Mouse (Mus musculus): ENCODE data around the gene Aunip. TPM values are rescaled to one million over a fixed set of nuclear protein-coding genes. Genes with fewer than 3 reads are reported as not detected.

Gene Aunip
- polyA plus RNA-seq (2012; ENCODE audit: insufficient read depth, insufficient read length, low replicate concordance, missing spikeins), result not detected in 2 replicates

- TF ChIP-seq POLR2A (IDR thresholded peaks at IDR 0.05; ENCODE audit: insufficient read depth, low read depth, low read length) (0 out of 2 replicates have a peak, but pooled peaks have one; percentile 29), CTCF (IDR thresholded peaks at IDR 0.05; ENCODE audit: insufficient read depth, low read depth, low read length) (no peak; the same call in 1 of the 2 replicates)
- Histone ChIP-seq H3K27ac (ENCODE audit: insufficient read depth, low read depth, low read length) (no peak within 1 kb of the TSS; the same call in 1 of the 2 replicates), H3K4me1 (ENCODE audit: control insufficient read depth, insufficient read depth, low read length) (peaks cover 16% of the 10 kb centered on the region; the same call in 1 of the 2 replicates), H3K4me3 (ENCODE audit: insufficient read depth, low read depth, low read length) (peak within 1 kb of the TSS; percentile 34)
- WGBS, result under 1% methylated on average over 42 of the region's 42 CpGs
Measured at GRCm38 (mm10) chr4:134510845-134511411, at the start of gene Aunip. TSS of gene Aunip (plus strand) at chr4:134510999.

GRCm38 (mm10) chr4:134461252-134461651 is 49.5 kb upstream of the Aunip start:
- H3K4me3 ChIP-seq (ENCODE audit: insufficient read depth, low read depth, low read length), result no peak overlapping the region
- TF ChIP-seq CTCF (IDR thresholded peaks at IDR 0.05; ENCODE audit: insufficient read depth, low read depth, low read length), result no peak
- TF ChIP-seq POLR2A (IDR thresholded peaks at IDR 0.05; ENCODE audit: insufficient read depth, low read depth, low read length), result no peak
- WGBS, result 90% methylated on average over 5 of the region's 5 CpGs

DNA sequence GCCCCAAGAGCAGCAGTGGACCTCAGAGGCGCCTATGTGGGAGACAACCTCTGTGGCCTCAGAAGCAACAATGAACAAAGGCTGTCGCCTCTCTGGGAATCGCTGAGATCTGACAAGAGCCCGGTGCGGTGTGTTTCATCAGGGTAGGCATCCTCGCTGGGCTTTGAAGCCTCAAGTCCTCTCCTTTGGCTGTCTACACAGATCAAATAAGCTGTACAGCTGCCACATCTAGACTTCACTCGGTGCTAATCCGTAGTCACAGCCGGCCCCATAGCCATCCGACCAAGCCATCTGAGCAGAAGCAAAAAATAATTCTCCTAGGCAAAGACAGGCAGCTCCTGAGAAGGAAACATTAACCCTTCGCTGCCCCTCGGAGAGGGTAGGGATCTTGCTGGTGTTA is 45.0 kb upstream of the Aunip start:
- TF ChIP-seq CTCF (IDR thresholded peaks at IDR 0.05; ENCODE audit: insufficient read depth, low read depth, low read length), result no peak
- TF ChIP-seq POLR2A (IDR thresholded peaks at IDR 0.05; ENCODE audit: insufficient read depth, low read depth, low read length), result no peak
- Histone ChIP-seq H3K27ac (ENCODE audit: insufficient read depth, low read depth, low read length) (no peak overlapping the region), H3K4me3 (ENCODE audit: insufficient read depth, low read depth, low read length) (no peak overlapping the region), H3K4me1 (ENCODE audit: control insufficient read depth, insufficient read depth, low read length) (peaks cover 14% of the 10 kb centered on the region)
- 50% methylated on average over 12 of the region's 12 CpGs for WGBS

More at GRCm38 (mm10) chr4:134461252-134461651, 49.5 kb upstream of the Aunip start:
- H3K27ac ChIP-seq (ENCODE audit: insufficient read depth, low read depth, low read length), result no peak overlapping the region
- peaks cover 6% of the 10 kb centered on the region for H3K4me1 ChIP-seq (ENCODE audit: control insufficient read depth, insufficient read depth, low read length)

GRCm38 (mm10) chr4:134466381-134467262 is 44.2 kb upstream of the Aunip start:
- 53% methylated on average over 11 of the region's 11 CpGs for WGBS
- TF ChIP-seq CTCF (IDR thresholded peaks at IDR 0.05; ENCODE audit: insufficient read depth, low read depth, low read length) (no peak), POLR2A (IDR thresholded peaks at IDR 0.05; ENCODE audit: insufficient read depth, low read depth, low read length) (no peak)

DNA sequence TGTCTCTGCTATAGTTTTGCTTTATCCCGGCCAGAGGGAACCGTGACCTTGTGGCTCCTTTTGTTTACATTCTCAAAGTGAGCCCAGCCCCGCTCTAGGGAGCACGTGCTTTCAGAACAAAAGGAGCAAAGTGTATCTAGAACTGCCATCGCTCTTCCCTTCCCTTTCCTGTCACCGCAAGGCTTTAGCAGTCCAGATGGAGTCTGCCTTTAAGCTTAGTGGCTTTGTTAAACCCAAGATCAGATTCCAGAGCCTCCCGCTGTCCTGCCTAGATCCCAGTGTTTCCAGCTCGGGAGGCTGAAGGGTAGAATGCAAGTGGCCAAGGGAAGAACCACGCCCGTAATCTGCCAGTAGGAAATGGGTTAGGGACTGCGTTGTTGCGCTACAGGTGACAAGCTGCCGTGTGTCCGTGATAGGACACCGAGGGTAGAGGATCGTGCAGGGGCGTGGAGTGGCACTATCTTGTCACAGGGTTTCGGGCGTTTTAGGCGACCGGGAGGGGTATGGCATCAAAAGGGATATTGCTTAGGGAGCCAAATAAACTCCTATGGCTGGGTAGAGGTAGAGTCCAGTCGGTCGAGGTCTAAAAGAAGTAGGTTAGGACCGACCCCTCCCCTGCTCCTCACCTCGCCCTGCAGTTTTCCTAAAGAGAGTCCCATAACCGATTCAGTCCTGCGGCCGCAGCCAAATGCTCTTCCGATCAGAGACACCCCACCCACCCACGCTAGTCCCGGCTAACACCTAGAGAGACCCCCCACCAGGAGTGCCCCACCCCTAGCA is 43.2 kb upstream of the Aunip start:
- peak overlapping the region; percentile 62 for H3K4me3 ChIP-seq (ENCODE audit: insufficient read depth, low read depth, low read length)
- 2% methylated on average over 31 of the region's 31 CpGs for WGBS
- H3K27ac ChIP-seq (ENCODE audit: insufficient read depth, low read depth, low read length), result peak overlapping the region; percentile 52
- no peak for TF ChIP-seq POLR2A (IDR thresholded peaks at IDR 0.05; ENCODE audit: insufficient read depth, low read depth, low read length)
- no peak for TF ChIP-seq CTCF (IDR thresholded peaks at IDR 0.05; ENCODE audit: insufficient read depth, low read depth, low read length)
- peaks cover 14% of the 10 kb centered on the region for H3K4me1 ChIP-seq (ENCODE audit: control insufficient read depth, insufficient read depth, low read length)

More at GRCm38 (mm10) chr4:134466381-134467262, 44.2 kb upstream of the Aunip start:
- H3K4me1 ChIP-seq (ENCODE audit: control insufficient read depth, insufficient read depth, low read length), result peaks cover 14% of the 10 kb centered on the region
- H3K4me3 ChIP-seq (ENCODE audit: insufficient read depth, low read depth, low read length), result no peak overlapping the region
- no peak overlapping the region for H3K27ac ChIP-seq (ENCODE audit: insufficient read depth, low read depth, low read length)

DNA sequence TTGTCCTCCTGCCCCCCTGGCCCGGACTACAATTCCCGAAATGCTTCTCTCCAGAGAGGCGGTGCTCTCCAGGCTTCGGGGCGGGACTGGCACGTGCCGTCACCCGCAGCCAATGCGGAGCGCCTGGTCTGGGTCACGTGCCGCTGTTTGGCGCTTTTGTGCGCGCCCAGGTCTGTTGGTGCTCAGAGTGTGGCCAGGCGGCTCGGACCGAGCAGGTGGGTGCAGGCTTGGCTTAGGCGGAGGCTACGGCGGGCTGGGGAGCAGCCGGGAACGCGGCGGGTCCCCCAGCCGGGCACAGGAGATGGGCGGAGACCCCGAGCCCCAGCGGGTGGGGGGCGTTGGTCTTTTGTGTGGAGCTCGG is 42.6 kb upstream of the Aunip start, which contains the start of gene Stmn1:
Gene Stmn1, plus strand, starts transcription at position 106 of the 361 bp plus-strand sequence.
- peak within 1 kb of the TSS; percentile 52 for H3K27ac ChIP-seq (ENCODE audit: insufficient read depth, low read depth, low read length)
- peak within 1 kb of the TSS; percentile 62 for H3K4me3 ChIP-seq (ENCODE audit: insufficient read depth, low read depth, low read length)
- TF ChIP-seq CTCF (IDR thresholded peaks at IDR 0.05; ENCODE audit: insufficient read depth, low read depth, low read length) (no peak), POLR2A (IDR thresholded peaks at IDR 0.05; ENCODE audit: insufficient read depth, low read depth, low read length) (peak; percentile 98)
- peaks cover 14% of the 10 kb centered on the region for H3K4me1 ChIP-seq (ENCODE audit: control insufficient read depth, insufficient read depth, low read length)
- under 1% methylated on average over 30 of the region's 31 CpGs for WGBS

GRCm38 (mm10) chr4:134468578-134469266 is 42.1 kb upstream of the Aunip start:
- H3K27ac ChIP-seq (ENCODE audit: insufficient read depth, low read depth, low read length), result peak overlapping the region; percentile 22
- WGBS, result under 1% methylated on average over 68 of the region's 68 CpGs

DNA sequence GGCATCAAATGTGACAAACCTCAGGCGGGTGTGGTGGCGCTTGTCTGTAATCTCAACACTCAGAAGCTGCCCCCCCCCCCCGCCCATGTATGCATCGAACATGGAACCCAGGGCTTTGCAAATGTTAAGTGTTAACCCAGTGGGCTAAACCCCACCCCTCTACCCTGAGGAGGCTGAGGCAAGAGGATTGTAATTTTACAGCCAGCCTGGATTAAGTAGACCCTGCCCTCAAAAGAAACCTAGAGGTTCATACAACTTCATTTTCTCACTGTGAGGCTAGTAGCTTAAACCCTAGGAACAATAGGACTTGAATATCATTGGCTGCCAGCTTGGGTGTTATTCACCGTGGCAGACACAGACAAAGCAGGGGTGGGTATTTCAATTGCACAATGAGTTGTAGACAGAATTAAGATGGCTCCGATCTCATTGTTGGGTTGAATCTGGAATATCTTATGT is 41.4 kb upstream of the Aunip start:
- Histone ChIP-seq H3K27ac (ENCODE audit: insufficient read depth, low read depth, low read length) (peak overlapping the region; percentile 36; the same call in 1 of the 2 replicates), H3K4me1 (ENCODE audit: control insufficient read depth, insufficient read depth, low read length) (peaks cover 21% of the 10 kb centered on the region), H3K4me3 (ENCODE audit: insufficient read depth, low read depth, low read length) (peak overlapping the region; percentile 62)
- 2% methylated on average over 6 of the region's 6 CpGs for WGBS
- TF ChIP-seq CTCF (IDR thresholded peaks at IDR 0.05; ENCODE audit: insufficient read depth, low read depth, low read length) (no peak), POLR2A (IDR thresholded peaks at IDR 0.05; ENCODE audit: insufficient read depth, low read depth, low read length) (no peak)

More at GRCm38 (mm10) chr4:134468578-134469266, 42.1 kb upstream of the Aunip start:
- 0 out of 2 replicates have a peak, but pooled peaks have one; percentile 19 for TF ChIP-seq CTCF (IDR thresholded peaks at IDR 0.05; ENCODE audit: insufficient read depth, low read depth, low read length)
- TF ChIP-seq POLR2A (IDR thresholded peaks at IDR 0.05; ENCODE audit: insufficient read depth, low read depth, low read length), result no peak
- Histone ChIP-seq H3K4me1 (ENCODE audit: control insufficient read depth, insufficient read depth, low read length) (peaks cover 15% of the 10 kb centered on the region), H3K4me3 (ENCODE audit: insufficient read depth, low read depth, low read length) (peak overlapping the region; percentile 62)
